Mouse (Mus musculus): ENCODE measurements around the gene Ceacam10.
"Not testable (repeated sequence)": the region's sequence is repeated elsewhere in the genome, so short reads cannot be mapped to it uniquely, and the experiment has no call there.

Ceacam10 gene

GRCm38 (mm10) chr7:24776918-24777317 lies at the start of gene Ceacam10:
TSS of gene Ceacam10 (plus strand) at chr7:24777206.
- not testable (repeated sequence) for DNase-seq (ENCODE audit: low read depth, low spot score)

- peak; percentile 8 for DNase-seq (ENCODE audit: low read depth, low spot score)
Measured at GRCm38 (mm10) chr7:24735970-24736670, 40.9 kb upstream of the Ceacam10 start.

GRCm38 (mm10) chr7:24750695-24751094 lies 26.3 kb upstream of the Ceacam10 start:
- no peak for DNase-seq (ENCODE audit: low read depth, low spot score)

- no peak for DNase-seq (ENCODE audit: low read depth, low spot score)
Measured at GRCm38 (mm10) chr7:24751610-24752009, 25.4 kb upstream of the Ceacam10 start.

- no peak for DNase-seq (ENCODE audit: low read depth, low spot score)
Measured at GRCm38 (mm10) chr7:24753476-24753875, 23.5 kb upstream of the Ceacam10 start.

- no peak for DNase-seq (ENCODE audit: low read depth, low spot score)
Measured at GRCm38 (mm10) chr7:24758520-24758919, 18.5 kb upstream of the Ceacam10 start.

GRCm38 (mm10) chr7:24760211-24760610 lies 16.8 kb upstream of the Ceacam10 start, which contains the start of gene Cd177:
TSS of gene Cd177 (minus strand) at chr7:24760311.
- DNase-seq (ENCODE audit: low read depth, low spot score): no peak

GRCm38 (mm10) chr7:24761161-24761560 lies 15.8 kb upstream of the Ceacam10 start:
- no peak for DNase-seq (ENCODE audit: low read depth, low spot score)

GRCm38 (mm10) chr7:24762574-24762973 lies 14.4 kb upstream of the Ceacam10 start:
- no peak for DNase-seq (ENCODE audit: low read depth, low spot score)

GRCm38 (mm10) chr7:24771361-24771760 lies 5.6 kb upstream of the Ceacam10 start:
- no peak for DNase-seq (ENCODE audit: low read depth, low spot score)

- DNase-seq (ENCODE audit: low read depth, low spot score): no peak
Measured at GRCm38 (mm10) chr7:24773942-24774535, 3.0 kb upstream of the Ceacam10 start.

- no peak for DNase-seq (ENCODE audit: low read depth, low spot score)
Measured at GRCm38 (mm10) chr7:24776145-24776544, 861 bp upstream of the Ceacam10 start.

- no peak for DNase-seq (ENCODE audit: low read depth, low spot score)
Measured at GRCm38 (mm10) chr7:24797918-24798317, 20.9 kb downstream of the Ceacam10 start.

- no peak for DNase-seq (ENCODE audit: low read depth, low spot score)
Measured at GRCm38 (mm10) chr7:24802149-24802767, 25.3 kb downstream of the Ceacam10 start.

GRCm38 (mm10) chr7:24804826-24805225 lies 27.8 kb downstream of the Ceacam10 start:
- DNase-seq (ENCODE audit: low read depth, low spot score): no peak

GRCm38 (mm10) chr7:24809041-24809440 lies 32.0 kb downstream of the Ceacam10 start:
- DNase-seq (ENCODE audit: low read depth, low spot score): no peak

- DNase-seq (ENCODE audit: low read depth, low spot score): peak; percentile 89
Measured at GRCm38 (mm10) chr7:24817502-24817901, 40.5 kb downstream of the Ceacam10 start.

- DNase-seq (ENCODE audit: low read depth, low spot score): no peak
Measured at GRCm38 (mm10) chr7:24824452-24824851, 47.4 kb downstream of the Ceacam10 start.

GRCm38 (mm10) chr7:24827181-24827580 lies 50.2 kb downstream of the Ceacam10 start:
- no peak for DNase-seq (ENCODE audit: low read depth, low spot score)
